Mouse (Mus musculus): ENCODE measurements around the gene Ap2a2.
A peak's percentile ranks its signal among the peaks of the same experiment; 100 is the strongest.
"Not testable (repeated sequence)": the region's sequence is repeated elsewhere in the genome, so short reads cannot be mapped to it uniquely, and the experiment has no call there.

Gene Ap2a2

DNA sequence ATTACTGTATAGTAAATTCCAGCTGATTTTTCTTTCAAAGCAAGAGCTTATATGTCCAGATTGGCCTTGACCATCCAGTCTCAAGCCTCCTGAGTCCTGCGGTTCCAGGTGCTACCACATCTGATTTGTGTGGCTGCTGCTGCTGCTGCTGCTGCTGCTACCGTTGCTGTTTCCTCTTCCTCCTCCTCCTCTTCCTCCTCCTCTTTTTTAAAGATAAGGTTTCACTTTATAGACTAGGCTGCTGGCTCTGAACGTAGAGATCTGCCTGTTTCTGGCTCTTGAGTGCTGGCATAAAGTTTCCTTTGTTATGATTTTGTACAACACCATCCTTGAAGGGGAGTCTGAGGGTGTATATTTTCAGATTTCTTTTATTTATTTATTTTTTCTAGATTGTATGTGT lies 12.1 kb downstream of the Ap2a2 start:
- Histone ChIP-seq H3K36me3 (ENCODE audit: control insufficient read depth, insufficient read depth, low read length, poor library complexity, severe bottlenecking) (no peaks in the 10 kb centered on the region; the same call in 1 of the 2 replicates), H3K27me3 (ENCODE audit: control insufficient read depth, insufficient read depth, low read length, poor library complexity, severe bottlenecking) (no peaks in the 10 kb centered on the region)
- no peak for DNase-seq (ENCODE audit: low read depth, low spot score)

DNA sequence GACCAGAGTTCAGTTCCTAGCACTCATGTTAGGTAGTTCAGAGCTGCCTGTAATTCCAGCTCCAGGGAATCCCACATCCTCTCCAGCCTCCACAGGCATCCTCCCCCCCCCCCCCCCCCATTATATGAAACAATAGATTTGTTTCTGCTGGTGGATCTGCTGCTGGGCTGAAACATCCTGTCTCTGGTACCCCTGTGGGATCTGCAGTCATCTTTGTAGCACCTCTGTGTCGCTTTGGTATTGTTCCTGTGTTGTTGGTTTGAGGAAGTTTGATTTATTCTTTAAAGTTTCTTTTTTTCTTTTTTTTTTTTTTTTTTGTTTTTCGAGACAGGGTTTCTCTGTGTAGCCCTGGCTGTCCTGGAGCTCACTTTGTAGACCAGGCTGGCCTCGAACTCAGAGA lies 13.5 kb downstream of the Ap2a2 start:
- no peaks in the 10 kb centered on the region for H3K27me3 ChIP-seq (ENCODE audit: control insufficient read depth, insufficient read depth, low read length, poor library complexity, severe bottlenecking)
- peak; percentile 39 for DNase-seq (ENCODE audit: low read depth, low spot score)

DNA sequence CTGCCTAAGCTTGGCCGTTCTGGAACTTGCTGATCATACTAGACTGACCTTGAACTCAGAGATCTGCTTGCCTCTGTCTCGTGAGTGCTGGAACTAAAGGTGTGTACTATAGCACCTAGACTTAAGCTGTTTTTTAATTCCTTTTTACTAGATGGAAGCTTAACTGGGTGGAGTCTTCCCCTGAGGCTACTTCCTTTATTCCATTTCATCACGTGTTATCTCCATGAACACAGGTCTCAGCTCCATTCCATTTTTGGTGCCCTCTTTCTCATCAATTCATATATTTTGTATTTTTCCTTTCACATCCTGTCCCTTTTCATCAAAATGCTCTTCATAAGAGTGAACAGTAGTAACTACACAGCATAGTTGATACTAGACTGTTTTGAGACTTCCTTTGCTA lies 15.8 kb downstream of the Ap2a2 start:
- DNase-seq (ENCODE audit: low read depth, low spot score) = no peak
- no peaks in the 10 kb centered on the region for H3K27me3 ChIP-seq (ENCODE audit: control insufficient read depth, insufficient read depth, low read length, poor library complexity, severe bottlenecking)
- no peaks in the 10 kb centered on the region; the same call in 1 of the 2 replicates for H3K36me3 ChIP-seq (ENCODE audit: control insufficient read depth, insufficient read depth, low read length, poor library complexity, severe bottlenecking)

More for the DNA sequence above, 13.5 kb downstream of the Ap2a2 start:
- no peaks in the 10 kb centered on the region; the same call in 1 of the 2 replicates for H3K36me3 ChIP-seq (ENCODE audit: control insufficient read depth, insufficient read depth, low read length, poor library complexity, severe bottlenecking)

DNA sequence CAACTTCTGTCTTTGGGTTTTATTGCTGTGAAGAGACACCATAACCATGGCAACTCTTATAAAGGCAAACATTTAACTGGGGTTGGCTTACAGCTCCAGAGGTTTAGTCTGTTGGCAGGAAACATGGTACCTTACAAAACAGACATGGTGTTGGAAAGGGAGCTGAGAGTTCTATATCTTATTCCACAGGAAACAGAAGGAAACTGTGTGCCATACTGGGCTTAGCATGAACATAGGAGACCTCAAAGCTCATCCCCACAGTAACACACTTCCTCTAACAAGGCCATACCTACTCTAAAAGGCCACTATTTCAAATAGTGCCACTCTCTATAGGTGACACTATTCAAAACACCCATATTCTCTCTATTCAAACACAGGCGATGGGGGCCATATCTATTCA lies 16.5 kb downstream of the Ap2a2 start:
- H3K36me3 ChIP-seq (ENCODE audit: control insufficient read depth, insufficient read depth, low read length, poor library complexity, severe bottlenecking) = no peaks in the 10 kb centered on the region; the same call in 1 of the 2 replicates
- peak; percentile 17 for DNase-seq (ENCODE audit: low read depth, low spot score)

DNA sequence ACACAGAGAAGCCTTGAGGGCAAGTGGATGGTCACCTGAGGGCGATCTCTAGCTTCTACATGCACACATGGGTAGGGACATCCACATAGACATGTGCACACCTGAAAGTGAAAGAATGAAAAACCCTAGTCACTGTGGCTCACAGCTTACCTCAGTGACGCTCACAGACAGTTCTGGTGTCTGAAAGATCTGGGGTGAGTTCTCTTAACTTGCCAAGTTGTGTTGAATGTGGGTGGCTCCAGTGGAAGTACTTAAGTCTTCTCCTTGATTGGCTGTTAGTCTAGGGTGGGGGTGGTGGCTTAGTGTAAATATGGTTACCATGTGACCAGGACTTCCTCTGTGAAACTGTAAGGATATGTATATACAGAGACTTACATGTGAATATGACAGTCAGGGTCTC lies 17.0 kb downstream of the Ap2a2 start:
- H3K27me3 ChIP-seq (ENCODE audit: control insufficient read depth, insufficient read depth, low read length, poor library complexity, severe bottlenecking) = no peaks in the 10 kb centered on the region
- DNase-seq (ENCODE audit: low read depth, low spot score) = peak; percentile 87
- no peaks in the 10 kb centered on the region; the same call in 1 of the 2 replicates for H3K36me3 ChIP-seq (ENCODE audit: control insufficient read depth, insufficient read depth, low read length, poor library complexity, severe bottlenecking)

More for the DNA sequence above, 16.5 kb downstream of the Ap2a2 start:
- no peaks in the 10 kb centered on the region for H3K27me3 ChIP-seq (ENCODE audit: control insufficient read depth, insufficient read depth, low read length, poor library complexity, severe bottlenecking)

DNA sequence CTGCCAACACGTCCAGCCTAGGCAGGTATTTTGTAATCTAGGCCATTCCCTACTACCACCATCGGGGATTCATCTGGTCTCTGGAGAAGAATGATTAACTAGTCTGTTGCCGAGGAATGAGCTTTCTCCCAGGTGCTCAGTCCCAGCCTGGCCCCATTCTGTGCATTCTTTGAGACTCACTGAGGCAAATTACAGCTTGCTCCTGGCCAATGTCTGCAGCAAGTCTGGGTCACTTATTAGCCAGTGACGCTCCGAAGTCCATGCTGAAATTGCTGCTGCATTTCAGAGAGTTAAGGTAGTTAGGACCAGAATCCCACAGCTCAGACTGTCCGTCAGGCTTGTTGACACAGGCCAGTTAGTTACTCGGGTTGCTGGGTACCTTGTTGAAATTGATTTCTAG lies 19.4 kb downstream of the Ap2a2 start:
- no peaks in the 10 kb centered on the region for H3K27me3 ChIP-seq (ENCODE audit: control insufficient read depth, insufficient read depth, low read length, poor library complexity, severe bottlenecking)
- no peak for DNase-seq (ENCODE audit: low read depth, low spot score)
- no peaks in the 10 kb centered on the region for H3K36me3 ChIP-seq (ENCODE audit: control insufficient read depth, insufficient read depth, low read length, poor library complexity, severe bottlenecking)

DNA sequence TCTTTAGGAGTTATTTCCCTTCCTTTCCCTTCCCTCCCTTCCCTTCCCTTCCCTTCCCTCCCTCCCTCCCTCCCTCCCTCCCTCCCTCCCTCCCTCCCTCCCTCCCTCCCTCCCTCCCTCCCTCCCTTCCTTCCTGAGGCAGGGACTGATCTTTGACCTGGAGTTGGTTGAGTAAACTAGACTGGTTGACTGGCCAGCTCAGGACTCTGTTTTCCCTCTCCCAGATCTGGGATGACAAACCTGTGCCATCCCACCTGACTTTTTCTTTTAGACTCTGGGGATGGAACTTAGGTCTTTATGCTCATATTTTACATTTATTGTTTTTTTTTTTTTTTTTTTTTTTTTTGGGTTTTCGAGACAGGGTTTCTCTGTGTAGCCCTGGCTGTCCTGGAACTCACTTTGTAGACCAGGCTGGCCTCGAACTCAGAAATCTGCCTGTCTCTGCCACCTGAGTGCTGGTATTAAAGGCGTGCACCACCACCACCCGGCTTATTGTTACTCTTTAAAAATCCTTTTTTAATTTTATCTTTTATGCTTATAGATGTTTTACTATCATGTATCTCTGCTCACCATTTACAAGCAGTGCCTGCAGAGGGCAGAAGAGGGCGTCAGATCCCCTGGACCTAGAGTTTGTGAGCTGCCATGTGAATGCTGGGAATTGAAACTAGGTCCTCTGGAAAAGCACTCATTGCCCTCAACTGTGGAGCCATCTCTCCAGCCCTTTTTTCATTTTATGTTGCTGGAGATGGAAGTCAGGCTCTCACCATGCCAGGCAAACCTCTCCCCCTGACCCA lies 22.3 kb downstream of the Ap2a2 start:
- DNase-seq (ENCODE audit: low read depth, low spot score) = peak; percentile 26
- Histone ChIP-seq H3K27me3 (ENCODE audit: control insufficient read depth, insufficient read depth, low read length, poor library complexity, severe bottlenecking) (no peaks in the 10 kb centered on the region), H3K36me3 (ENCODE audit: control insufficient read depth, insufficient read depth, low read length, poor library complexity, severe bottlenecking) (no peaks in the 10 kb centered on the region; the same call in 1 of the 2 replicates)

DNA sequence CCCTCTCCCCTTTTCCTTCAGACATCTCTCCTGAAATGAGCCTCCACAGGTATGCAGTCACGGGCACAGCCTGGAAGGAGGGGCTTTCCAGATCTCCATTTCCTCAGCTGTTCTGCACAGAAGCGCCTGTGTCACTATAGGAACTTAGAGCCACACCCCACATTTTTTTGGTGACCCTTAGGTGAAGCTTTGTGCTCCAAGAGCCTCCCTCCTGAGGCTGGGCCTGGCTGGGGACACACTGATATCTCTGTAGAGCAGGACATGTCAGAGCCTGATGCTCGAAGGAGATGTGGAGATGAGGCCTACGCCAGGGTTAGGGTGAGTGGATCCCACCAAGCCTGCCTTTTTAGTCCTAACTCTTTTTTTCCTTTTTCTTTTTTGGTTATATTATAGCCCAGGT lies 23.3 kb downstream of the Ap2a2 start:
- Histone ChIP-seq H3K36me3 (ENCODE audit: control insufficient read depth, insufficient read depth, low read length, poor library complexity, severe bottlenecking) (no peaks in the 10 kb centered on the region; the same call in 1 of the 2 replicates), H3K27me3 (ENCODE audit: control insufficient read depth, insufficient read depth, low read length, poor library complexity, severe bottlenecking) (no peaks in the 10 kb centered on the region)
- DNase-seq (ENCODE audit: low read depth, low spot score) = no peak

DNA sequence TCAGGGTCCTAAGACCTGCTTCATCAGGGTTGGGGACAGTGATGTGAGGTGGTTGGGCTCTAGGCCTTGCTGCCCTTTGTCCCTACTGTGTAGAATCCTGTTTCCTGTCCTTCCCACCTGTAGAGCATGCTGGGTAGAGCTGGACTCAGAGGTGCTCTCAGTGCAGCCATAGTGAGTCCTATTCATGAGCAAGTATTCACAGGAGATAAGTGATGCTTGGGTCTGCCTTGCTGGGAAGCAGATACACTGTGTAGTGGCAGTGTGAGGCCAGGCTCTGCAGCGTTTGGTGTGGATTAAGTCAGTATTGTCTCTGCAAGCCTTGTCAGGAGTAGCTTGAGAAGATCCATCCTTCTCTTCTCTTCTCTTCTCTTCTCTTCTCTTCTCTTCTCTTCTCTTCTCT lies 23.9 kb downstream of the Ap2a2 start:
- DNase-seq (ENCODE audit: low read depth, low spot score) = no peak
- no peaks in the 10 kb centered on the region for H3K27me3 ChIP-seq (ENCODE audit: control insufficient read depth, insufficient read depth, low read length, poor library complexity, severe bottlenecking)
- H3K36me3 ChIP-seq (ENCODE audit: control insufficient read depth, insufficient read depth, low read length, poor library complexity, severe bottlenecking) = no peaks in the 10 kb centered on the region; the same call in 1 of the 2 replicates

DNA sequence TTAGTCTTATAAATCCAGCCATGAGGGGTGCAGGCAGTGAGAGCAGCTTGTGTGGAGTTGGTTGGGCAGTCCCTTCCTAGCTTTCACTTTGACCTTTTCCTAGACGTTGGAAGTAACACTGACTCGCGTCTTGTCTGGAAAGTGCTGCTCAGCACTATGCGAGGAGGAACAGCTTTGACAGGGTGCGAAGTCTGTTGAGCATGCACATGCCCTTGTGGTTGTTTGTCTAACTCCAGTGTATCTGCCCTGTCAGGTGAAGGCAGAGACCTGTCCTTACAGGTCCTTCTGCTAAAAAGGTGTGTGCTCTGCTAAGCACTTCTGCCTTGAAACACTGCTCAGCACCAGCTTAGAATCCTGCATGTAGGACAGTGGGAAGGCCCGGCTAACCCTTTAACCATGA lies 26.9 kb downstream of the Ap2a2 start:
- Histone ChIP-seq H3K36me3 (ENCODE audit: control insufficient read depth, insufficient read depth, low read length, poor library complexity, severe bottlenecking) (no peaks in the 10 kb centered on the region; the same call in 1 of the 2 replicates), H3K27me3 (ENCODE audit: control insufficient read depth, insufficient read depth, low read length, poor library complexity, severe bottlenecking) (no peaks in the 10 kb centered on the region)
- DNase-seq (ENCODE audit: low read depth, low spot score) = no peak

DNA sequence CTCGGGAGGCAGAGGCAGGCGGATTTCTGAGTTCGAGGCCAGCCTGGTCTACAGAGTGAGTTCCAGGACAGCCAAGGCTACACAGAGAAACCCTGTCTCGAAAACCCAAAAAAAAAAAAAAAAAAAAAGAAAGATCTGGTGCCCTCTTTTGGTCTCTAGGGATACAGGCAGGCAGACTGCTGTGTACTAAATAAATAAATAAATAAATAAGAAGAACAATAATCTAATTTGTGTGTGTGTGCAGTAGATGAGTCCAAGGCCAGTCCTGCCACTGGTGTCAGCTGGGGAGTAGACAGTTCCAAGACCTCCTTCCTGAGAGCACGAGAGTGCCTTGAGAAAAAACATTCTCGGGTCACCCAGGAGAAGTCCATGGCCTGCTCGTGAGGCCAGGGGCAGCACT lies 28.3 kb downstream of the Ap2a2 start:
- not testable (repeated sequence) for H3K36me3 ChIP-seq (ENCODE audit: control insufficient read depth, insufficient read depth, low read length, poor library complexity, severe bottlenecking); H3K27me3 ChIP-seq (ENCODE audit: control insufficient read depth, insufficient read depth, low read length, poor library complexity, severe bottlenecking); DNase-seq (ENCODE audit: low read depth, low spot score)

DNA sequence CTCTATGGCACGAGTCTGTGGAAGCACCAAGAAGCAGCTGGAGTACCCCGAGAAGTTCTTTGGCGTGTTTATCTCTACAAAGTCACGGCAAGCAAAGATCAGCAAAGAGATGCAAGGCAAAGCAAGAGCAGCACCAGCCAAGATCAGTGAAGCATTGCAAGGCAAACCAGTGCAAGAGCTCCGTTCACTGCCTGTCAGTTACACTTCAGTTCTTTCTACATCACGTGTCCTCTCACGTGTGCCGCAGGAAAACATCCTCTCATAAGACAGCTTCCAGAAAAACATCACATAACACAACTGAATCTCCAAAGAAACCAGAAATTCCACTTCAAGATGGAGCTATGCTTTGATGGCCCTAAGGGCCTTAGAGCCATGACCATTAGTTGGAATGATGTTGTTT lies 29.0 kb downstream of the Ap2a2 start:
- no peak for DNase-seq (ENCODE audit: low read depth, low spot score)
- Histone ChIP-seq H3K36me3 (ENCODE audit: control insufficient read depth, insufficient read depth, low read length, poor library complexity, severe bottlenecking) (no peaks in the 10 kb centered on the region; the same call in 1 of the 2 replicates), H3K27me3 (ENCODE audit: control insufficient read depth, insufficient read depth, low read length, poor library complexity, severe bottlenecking) (no peaks in the 10 kb centered on the region)

DNA sequence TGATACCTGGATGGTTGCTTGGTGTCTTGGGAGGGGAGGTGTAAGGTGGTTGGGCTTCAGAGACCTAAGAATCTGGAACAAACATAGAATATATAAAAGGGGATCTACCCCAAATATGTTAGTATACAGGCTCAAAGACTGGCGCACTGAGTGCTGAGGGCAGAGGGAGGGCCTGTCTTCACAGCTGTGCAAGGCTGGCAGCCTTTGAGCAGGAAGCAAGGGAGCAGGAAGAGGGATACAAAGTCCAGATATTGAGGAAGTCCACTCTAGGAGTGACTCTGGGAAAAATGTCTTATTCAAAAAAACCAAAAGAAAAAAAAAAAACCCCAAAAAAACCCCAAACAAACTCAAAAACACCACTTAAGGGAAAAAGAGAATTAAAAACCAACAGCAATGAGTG lies 30.1 kb downstream of the Ap2a2 start:
- DNase-seq (ENCODE audit: low read depth, low spot score) = no peak
- Histone ChIP-seq H3K36me3 (ENCODE audit: control insufficient read depth, insufficient read depth, low read length, poor library complexity, severe bottlenecking) (no peaks in the 10 kb centered on the region; the same call in none of the 2 replicates), H3K27me3 (ENCODE audit: control insufficient read depth, insufficient read depth, low read length, poor library complexity, severe bottlenecking) (no peaks in the 10 kb centered on the region)

DNA sequence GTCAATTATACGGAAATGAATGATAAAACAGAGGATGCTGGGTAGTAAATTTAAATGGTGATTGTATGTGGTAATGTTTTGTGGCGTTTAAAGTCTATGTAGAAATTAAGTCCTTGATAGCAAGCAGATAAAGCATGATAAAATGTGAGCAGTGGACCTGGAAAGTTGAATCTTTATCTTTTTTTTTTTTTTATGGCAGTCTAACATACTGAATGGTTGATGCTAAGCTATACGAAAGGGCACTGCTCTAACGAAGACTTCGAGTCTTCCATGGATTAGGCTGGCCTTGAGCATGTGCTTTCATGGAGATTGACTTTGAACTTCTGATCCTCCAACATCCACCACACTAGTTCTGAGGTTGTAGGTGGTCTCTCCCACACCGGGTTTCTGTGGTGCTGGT lies 31.1 kb downstream of the Ap2a2 start:
- Histone ChIP-seq H3K36me3 (ENCODE audit: control insufficient read depth, insufficient read depth, low read length, poor library complexity, severe bottlenecking) (peaks cover under 1% of the 10 kb centered on the region), H3K27me3 (ENCODE audit: control insufficient read depth, insufficient read depth, low read length, poor library complexity, severe bottlenecking) (no peaks in the 10 kb centered on the region)
- no peak for DNase-seq (ENCODE audit: low read depth, low spot score)

DNA sequence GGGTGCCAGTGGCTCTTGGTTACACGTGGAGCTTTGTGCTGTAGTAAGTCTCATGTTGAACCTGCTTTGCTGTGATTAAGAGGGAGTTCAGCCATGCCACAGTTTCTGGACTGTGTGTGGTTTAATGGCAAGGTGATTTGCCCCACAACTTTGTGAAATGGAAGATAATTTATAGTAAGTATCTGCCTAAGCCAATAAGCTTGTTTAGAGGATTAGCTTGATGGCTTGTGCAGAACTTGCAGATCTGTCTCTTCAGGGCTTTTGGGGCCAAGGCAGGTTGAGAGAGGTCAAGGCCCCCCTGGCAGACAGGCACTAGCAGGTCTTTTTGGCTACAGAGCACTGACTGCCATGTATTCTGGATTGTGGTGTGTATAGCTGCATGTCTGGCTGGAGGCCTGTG lies 35.0 kb downstream of the Ap2a2 start:
- H3K36me3 ChIP-seq (ENCODE audit: control insufficient read depth, insufficient read depth, low read length, poor library complexity, severe bottlenecking) = peaks cover 6% of the 10 kb centered on the region
- DNase-seq (ENCODE audit: low read depth, low spot score) = no peak

DNA sequence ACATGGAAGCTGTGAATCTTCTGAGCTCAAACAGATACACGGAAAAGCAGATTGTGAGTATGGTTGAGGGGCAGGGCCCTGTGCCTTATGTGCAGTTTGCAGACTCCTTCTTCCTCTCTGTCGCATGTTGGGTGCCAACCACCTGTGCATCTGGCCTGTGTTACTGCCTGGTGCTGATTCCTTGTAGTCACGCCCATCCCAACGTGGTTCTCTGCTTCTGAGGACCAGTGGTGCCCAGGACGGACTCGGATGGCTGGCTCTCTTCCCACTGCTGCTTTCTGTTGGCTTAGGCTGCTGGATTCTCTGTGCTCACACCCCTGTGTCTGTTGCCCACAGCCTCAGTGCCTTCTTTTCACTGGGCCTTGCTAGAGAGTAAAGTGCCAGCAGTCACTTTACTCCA lies 35.6 kb downstream of the Ap2a2 start:
- no peak for DNase-seq (ENCODE audit: low read depth, low spot score)
- Histone ChIP-seq H3K36me3 (ENCODE audit: control insufficient read depth, insufficient read depth, low read length, poor library complexity, severe bottlenecking) (peaks cover 6% of the 10 kb centered on the region), H3K27me3 (ENCODE audit: control insufficient read depth, insufficient read depth, low read length, poor library complexity, severe bottlenecking) (no peaks in the 10 kb centered on the region)

More for the DNA sequence above, 35.0 kb downstream of the Ap2a2 start:
- H3K27me3 ChIP-seq (ENCODE audit: control insufficient read depth, insufficient read depth, low read length, poor library complexity, severe bottlenecking) = no peaks in the 10 kb centered on the region

Measured in splenic B cell, adult 2 months (primary cell).